Mouse (Mus musculus): Measurements from ENCODE around the gene Cd200.
A peak's percentile ranks its signal among the peaks of the same experiment; 100 is the strongest.
"Not testable (repeated sequence)": the region's sequence is repeated elsewhere in the genome, so short reads cannot be mapped to it uniquely, and the experiment has no call there.

The Cd200 gene

DNA sequence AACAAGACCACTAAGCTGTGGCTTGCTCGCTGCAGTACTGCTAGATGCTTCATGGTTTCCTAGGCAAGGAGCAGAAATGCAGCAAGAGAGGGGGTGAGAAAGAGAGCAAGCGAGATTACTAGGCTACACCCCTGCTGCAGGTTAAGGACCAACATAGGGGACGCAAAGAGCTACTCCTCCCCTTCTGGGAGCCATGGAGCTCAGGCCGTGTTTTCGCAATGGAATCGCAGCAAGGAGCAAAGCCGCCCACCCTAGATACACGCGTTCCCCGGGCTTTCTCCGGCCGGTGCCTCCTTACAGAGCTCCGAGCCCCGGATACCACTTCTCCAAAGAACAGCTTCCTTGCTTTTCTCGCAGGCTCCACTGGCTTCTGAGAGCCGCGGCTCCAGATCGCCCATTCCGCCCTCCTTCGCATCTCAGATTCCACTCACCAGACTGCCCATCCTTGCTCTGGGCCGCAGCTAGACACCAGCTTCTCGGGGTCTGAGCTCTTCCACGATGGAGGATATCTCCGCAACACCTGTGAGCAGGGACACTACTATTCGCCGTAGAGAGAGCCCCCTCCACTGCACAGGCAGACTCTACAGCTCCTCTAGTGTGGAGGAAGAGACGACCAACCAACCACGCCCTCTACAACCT lies at the start of gene Cd200:
Cd200 (minus strand) TSS at position 629 of the 639 bp plus-strand sequence.
- peak; percentile 53 for DNase-seq (ENCODE audit: low spot score in 2 of 2)

DNA sequence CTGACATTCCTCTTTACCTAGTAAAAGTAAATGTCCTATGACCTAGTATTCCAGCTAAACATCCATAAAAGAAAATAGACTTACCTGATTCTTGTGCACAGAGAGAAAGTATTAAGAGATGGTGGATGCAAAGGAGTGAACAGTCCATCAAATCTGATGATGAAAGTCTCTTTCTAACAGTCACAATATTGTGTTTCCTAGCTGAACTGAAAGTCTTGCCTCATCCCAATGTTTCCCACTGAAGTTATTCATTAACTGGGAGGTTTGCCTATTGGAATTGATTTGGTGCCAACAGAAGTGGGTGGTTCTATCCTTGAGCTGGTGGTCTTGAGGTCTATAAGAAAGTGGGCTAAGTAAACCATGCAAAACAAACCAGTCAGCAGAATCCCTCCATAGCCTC lies 45.9 kb upstream of the Cd200 start:
- DNase-seq (ENCODE audit: low spot score in 2 of 2) = no peak

DNA sequence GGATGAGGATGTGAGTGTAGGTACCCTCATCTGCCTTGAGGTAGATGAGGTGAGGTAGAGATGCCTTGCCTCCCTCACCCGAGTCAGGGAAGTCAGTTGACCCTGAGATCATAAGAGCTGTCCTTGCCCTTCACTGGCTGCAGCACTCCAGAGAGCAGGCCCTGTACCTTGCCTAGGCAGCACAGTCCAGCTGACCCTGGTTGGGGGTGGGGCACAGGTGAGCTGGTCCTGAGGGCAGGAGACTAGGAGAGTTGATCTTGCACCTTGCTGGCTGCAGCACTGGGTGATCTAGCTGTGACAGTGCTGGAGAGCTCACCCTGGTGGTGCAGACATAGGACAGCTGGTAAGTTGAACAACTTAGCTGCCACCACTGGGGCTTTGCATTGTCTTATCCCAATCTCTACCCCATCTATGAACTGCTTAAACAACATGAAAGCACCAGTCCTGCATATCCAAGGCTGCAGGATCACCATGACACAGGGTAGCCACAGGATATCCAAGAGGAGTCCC lies 28.4 kb upstream of the Cd200 start:
- DNase-seq (ENCODE audit: low spot score in 2 of 2) = no peak

DNA sequence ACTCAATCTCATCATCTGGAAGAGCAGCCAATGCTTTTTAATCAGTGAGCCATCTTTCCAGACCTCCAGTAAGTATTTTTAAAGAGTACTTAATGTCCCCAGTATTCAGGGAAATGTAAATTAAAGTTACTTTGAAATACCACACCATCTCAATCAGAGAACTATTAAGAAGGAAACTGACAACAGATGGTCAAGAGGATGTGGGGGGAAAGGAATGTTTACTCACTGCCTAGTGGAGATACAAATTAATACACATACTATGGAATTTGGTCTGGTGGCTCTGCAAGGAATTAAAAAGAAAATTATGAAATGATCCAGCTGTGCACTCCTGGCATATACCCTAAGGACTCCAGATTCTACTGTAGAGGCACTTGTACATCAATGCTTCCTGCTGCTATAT lies 26.7 kb upstream of the Cd200 start:
- DNase-seq (ENCODE audit: low spot score in 2 of 2) = no peak

DNA sequence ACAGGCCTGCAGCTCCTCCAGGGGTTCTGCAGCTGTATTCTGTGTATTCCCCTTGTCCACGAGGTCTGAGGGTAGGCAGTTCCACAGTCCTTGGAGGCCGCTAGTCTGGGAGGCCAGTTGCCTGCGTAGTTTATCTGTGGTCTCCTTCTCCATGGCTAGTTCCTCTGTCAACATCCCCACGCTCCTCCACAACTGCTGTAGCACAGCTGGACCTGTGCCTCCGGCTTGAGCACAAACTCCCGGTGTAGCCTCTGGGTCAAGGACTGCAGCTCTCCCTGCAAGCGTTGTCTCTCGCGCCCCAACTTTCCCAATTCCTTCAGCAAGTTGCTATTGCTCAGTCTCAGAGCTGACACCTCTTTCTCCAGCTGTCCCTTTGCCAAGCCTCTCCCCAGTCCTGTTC lies 18.8 kb upstream of the Cd200 start:
- DNase-seq (ENCODE audit: low spot score in 2 of 2) = no peak

GRCm38 (mm10) chr16:45413497-45413896 lies 4.6 kb upstream of the Cd200 start:
- no peak for DNase-seq (ENCODE audit: low spot score in 2 of 2)

- not testable (repeated sequence) for DNase-seq (ENCODE audit: low spot score in 2 of 2)
These were observed 202 bp upstream of the Cd200 start for GRCm38 (mm10) chr16:45409064-45409446.

DNA sequence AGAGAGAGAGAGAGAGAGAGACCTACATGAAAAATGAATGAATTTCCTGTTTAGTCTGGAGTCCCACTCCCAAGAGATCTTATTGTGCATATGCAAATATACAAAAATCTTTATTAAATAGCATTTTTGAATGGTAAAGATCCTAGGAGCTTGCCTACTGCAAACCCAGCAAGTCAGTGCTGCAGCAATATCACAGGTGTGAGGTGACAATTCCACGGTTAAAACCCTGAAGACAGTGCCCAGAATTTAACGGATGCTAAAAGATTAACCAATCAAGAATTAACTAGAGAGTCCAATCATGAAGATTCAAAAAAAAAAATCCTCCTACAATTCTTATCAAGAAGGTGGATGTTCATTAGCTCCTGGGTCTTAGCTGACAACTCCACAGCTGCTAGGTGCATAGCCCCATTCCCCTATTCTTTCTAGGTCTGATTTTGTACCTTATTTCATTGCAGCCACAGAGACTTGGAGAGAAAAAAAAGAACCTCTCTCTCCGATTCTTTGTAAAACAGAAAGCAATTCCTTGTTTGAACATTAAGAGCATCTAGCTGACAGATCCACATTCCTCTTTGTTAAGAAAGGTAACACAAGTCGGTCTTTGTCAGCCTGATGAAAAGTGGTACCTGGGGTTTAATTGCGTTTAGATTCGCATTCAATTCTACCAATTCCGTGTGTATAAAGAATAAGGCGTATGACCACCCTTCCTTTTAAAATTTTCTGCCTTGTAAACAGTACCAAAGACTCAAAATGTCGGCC lies 1.0 kb downstream of the Cd200 start:
- DNase-seq (ENCODE audit: low spot score in 2 of 2) = no peak

- no peak for DNase-seq (ENCODE audit: low spot score in 2 of 2)
These were observed 1.8 kb downstream of the Cd200 start for GRCm38 (mm10) chr16:45407091-45407490.

- no peak for DNase-seq (ENCODE audit: low spot score in 2 of 2)
These were observed 5.9 kb downstream of the Cd200 start for GRCm38 (mm10) chr16:45402951-45403350.

DNA sequence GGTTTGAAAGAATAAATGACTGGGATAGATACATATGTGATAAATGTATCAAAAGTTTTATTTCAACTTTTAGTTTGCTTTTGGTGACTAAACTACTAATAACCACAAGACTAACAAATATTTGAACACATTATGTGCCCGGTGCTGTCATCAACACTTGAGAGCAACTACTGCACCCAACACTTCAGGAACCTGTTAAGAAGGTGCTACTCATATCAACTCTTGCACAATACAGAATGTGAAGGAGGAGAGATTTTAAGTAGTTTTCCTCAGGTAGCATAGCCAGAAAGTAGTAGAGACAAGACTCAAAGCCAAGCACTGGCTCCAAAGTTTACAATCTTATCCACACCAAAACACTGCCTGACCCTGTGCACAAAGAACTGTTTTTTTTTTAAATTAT lies 6.8 kb downstream of the Cd200 start:
- DNase-seq (ENCODE audit: low spot score in 2 of 2) = no peak

- no peak for DNase-seq (ENCODE audit: low spot score in 2 of 2)
These were observed 8.8 kb downstream of the Cd200 start for GRCm38 (mm10) chr16:45399947-45400555.

DNA sequence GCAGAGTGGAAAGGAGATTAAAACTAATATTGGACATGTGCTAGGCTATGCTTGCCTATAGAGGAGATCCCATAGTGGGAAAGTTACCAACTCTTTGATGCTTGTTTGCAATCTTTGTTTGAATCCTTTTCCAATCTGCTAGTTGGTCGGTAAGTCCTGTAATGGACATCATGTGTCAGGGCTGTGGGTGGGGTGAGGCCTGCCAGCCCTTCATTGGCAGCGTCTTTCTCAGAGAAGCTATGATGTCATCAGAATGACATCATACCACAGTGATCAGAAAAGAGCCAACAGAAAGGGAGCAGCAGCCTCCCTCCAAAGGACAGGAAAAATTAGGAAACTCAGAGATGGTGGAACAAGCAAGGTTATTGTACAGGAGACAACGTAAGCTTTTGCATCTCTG lies 9.4 kb downstream of the Cd200 start:
- DNase-seq (ENCODE audit: low spot score in 2 of 2) = no peak

DNA sequence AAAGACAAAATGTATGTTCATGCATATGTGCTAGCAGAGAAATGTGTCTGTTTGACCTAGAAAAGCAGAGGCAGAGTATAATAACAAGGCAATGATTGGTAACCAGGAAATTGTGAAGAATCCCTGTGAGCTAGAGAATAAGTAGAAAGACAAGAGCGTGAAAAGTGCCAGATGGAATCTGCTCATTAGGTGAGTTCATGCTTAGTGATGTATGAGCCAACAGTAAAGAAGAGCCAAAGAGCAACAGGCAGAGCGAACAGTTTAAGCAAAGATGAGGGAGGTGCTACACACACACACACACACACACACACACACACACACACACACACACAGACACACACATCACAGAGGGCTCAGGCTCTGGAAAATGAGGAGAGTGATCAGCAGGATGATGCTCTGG lies 11.4 kb downstream of the Cd200 start:
- DNase-seq (ENCODE audit: low spot score in 2 of 2) = no peak

- DNase-seq (ENCODE audit: low spot score in 2 of 2) = no peak
These were observed 16.6 kb downstream of the Cd200 start for GRCm38 (mm10) chr16:45392246-45392645.

DNA sequence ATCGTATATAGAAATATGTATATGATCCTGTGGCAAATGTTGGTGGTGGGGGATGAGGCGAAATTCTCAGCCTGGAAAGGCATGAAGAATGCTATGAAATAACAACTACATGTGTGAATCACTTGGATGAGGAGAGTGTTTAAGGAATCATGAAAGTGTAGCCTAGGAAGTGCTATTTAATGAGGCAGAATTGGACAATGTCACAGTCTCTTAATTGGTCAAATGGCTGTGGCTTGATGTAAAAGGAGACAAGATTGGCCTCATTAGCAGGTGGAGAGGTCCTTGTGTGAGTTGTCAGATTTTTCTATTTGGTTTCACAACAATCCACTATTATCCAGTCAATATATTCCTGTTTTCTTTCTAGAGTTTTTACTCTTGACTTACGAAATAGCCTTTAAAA lies 17.2 kb downstream of the Cd200 start:
- no peak for DNase-seq (ENCODE audit: low spot score in 2 of 2)

DNA sequence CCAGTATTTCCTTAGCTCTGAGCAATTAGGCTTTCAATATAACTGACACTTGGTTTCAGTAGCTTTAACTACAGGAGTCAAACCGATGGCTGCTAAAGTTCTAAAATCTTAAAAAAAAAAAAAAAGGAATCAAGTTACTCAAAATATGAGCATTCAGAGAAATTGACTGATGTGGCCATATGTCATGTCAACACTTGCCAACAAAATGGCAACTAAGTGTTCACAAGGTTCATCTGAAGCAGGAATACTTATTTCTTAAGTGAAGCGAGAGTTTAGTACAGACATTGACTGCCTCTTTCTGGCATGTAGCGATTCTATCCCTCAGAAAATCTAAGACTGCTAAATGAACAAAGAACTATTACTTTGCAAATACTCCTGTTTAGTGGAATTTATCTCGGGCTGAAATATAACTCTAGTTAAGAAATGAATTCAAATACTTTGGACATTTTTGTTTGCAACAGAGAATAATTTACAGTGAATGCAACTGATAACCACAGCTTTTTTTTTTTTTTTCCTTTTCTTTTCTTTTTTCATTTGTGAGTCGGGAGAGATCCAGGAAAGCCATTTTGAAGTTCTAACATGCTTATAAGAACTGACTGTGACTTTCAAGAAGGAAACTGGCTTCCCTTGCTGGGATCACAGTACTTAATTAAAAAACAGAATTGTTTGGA lies 18.4 kb downstream of the Cd200 start:
- no peak for DNase-seq (ENCODE audit: low spot score in 2 of 2)

- no peak for DNase-seq (ENCODE audit: low spot score in 2 of 2)
These were observed 19.0 kb downstream of the Cd200 start for GRCm38 (mm10) chr16:45389833-45390232.

- DNase-seq (ENCODE audit: low spot score in 2 of 2) = no peak
These were observed 19.8 kb downstream of the Cd200 start for GRCm38 (mm10) chr16:45389041-45389440.

- DNase-seq (ENCODE audit: low spot score in 2 of 2) = no peak
These were observed 27.0 kb downstream of the Cd200 start for GRCm38 (mm10) chr16:45381811-45382210.

- no peak for DNase-seq (ENCODE audit: low spot score in 2 of 2)
These were observed 29.9 kb downstream of the Cd200 start for GRCm38 (mm10) chr16:45378959-45379358.

Data from frontal cortex, postnatal 14 days (tissue).